In the genomic region with DNA sequence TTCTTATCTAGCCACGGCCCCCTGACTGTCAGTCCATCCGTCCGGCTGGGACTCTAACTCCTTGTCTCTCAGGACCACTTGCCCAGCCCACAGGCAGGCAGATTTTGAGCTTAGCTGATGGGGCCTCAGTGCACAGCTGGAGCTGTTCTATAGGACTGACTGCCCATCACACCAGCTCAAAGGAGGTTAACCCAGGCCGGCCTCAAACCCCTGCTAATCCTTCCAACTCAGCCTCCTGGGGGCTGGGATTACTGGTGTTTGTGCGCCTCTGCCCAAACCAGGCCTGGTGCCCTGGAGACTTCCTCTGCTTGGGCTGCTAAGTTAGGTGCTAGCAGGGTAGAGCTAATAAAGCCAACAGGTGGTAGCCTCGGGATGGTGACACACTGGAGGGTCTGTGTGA, we compare ENCODE assay signal across 9 mouse cellular contexts. TPM values are rescaled to one million over a fixed set of nuclear protein-coding genes. Genes with fewer than 3 reads are reported as not detected.
DNase-seq lines count a peak whose midpoint lies in the region; ATAC-seq lines count a peak whose summit lies in the region.
"Had no signal": no experiment of that assay in that cellular context is flagged by ENCODE, and none has a peak within 500 bp of the region (broad histone marks: within the 10 kb centered on the region; RNA-seq: fewer than 3 reads in every experiment).

No protein-coding gene starts in this region.

- no peaks in the 10 kb centered on the region for H3K9me3 ChIP-seq in kidney, embryonic 15.5 days (replicated peaks)
- H3K9me3 ChIP-seq in embryonic facial prominence, embryonic 11.5 days (replicated peaks; ENCODE audit: control insufficient read depth, low read length), result no peaks in the 10 kb centered on the region
- no peaks in the 10 kb centered on the region for H3K9me3 ChIP-seq in hindbrain, embryonic 15.5 days
- H3K9me3 ChIP-seq in midbrain, embryonic 15.5 days, result no peaks in the 10 kb centered on the region

- intact Hi-C loops in left cerebral cortex, postnatal 10 days (cut with DNase I), result no loop called here

- no peak for ATAC-seq in kidney, embryonic 15.5 days (replicated peaks; ENCODE audit: low FRiP score)
- no peak for ATAC-seq in embryonic facial prominence, embryonic 11.5 days (replicated peaks; ENCODE audit: insufficient number of reproducible peaks, low FRiP score, low TSS enrichment, low read depth)
- no peak for ATAC-seq in hindbrain, embryonic 15.5 days (ENCODE audit: low FRiP score, low read depth)
- 0 out of 2 replicates have a peak, but pooled peaks have one; percentile 1 for ATAC-seq in midbrain, embryonic 15.5 days (replicated peaks)

- H3K4me1 ChIP-seq in kidney, embryonic 15.5 days, result peaks cover 76% of the 10 kb centered on the region
- H3K4me1 ChIP-seq in embryonic facial prominence, embryonic 11.5 days (ENCODE audit: control insufficient read depth, insufficient read depth, low read length), result peaks cover 26% of the 10 kb centered on the region
- peaks cover 50% of the 10 kb centered on the region for H3K4me1 ChIP-seq in hindbrain, embryonic 15.5 days (replicated peaks)
- H3K4me1 ChIP-seq in midbrain, embryonic 15.5 days, result peaks cover 44% of the 10 kb centered on the region

- H3K4me3 ChIP-seq in kidney, embryonic 15.5 days (replicated peaks), result no peak overlapping the region
- no peak overlapping the region for H3K4me3 ChIP-seq in embryonic facial prominence, embryonic 11.5 days (ENCODE audit: low read depth, low read length)
- H3K4me3 ChIP-seq in hindbrain, embryonic 15.5 days, result no peak overlapping the region
- no peak overlapping the region for H3K4me3 ChIP-seq in midbrain, embryonic 15.5 days

- H3K9ac ChIP-seq in kidney, embryonic 15.5 days, result 0 out of 2 replicates have a peak overlapping the region, but pooled peaks have one; percentile 33
- H3K9ac ChIP-seq in embryonic facial prominence, embryonic 11.5 days (replicated peaks; ENCODE audit: low read length), result no peak overlapping the region; the same call in 1 of the 2 replicates
- no peak overlapping the region for H3K9ac ChIP-seq in hindbrain, embryonic 15.5 days
- no peak overlapping the region for H3K9ac ChIP-seq in midbrain, embryonic 15.5 days

- peak overlapping the region; percentile 79 for H3K27ac ChIP-seq in kidney, embryonic 15.5 days
- 0 out of 2 replicates have a peak overlapping the region, but pooled peaks have one; percentile 65 for H3K27ac ChIP-seq in embryonic facial prominence, embryonic 11.5 days (replicated peaks; ENCODE audit: low read depth, low read length)
- H3K27ac ChIP-seq in hindbrain, embryonic 15.5 days (replicated peaks), result peak overlapping the region; percentile 79
- H3K27ac ChIP-seq in midbrain, embryonic 15.5 days, result peak overlapping the region; percentile 71

- no peaks in the 10 kb centered on the region for H3K27me3 ChIP-seq in kidney, embryonic 15.5 days
- H3K27me3 ChIP-seq in embryonic facial prominence, embryonic 11.5 days (ENCODE audit: control insufficient read depth, insufficient read depth, low read length), result no peaks in the 10 kb centered on the region
- H3K27me3 ChIP-seq in hindbrain, embryonic 15.5 days, result no peaks in the 10 kb centered on the region
- H3K27me3 ChIP-seq in midbrain, embryonic 15.5 days (replicated peaks), result no peaks in the 10 kb centered on the region

- no peak overlapping the region for H3K4me2 ChIP-seq in kidney, embryonic 15.5 days
- H3K4me2 ChIP-seq in embryonic facial prominence, embryonic 11.5 days (ENCODE audit: low read depth, low read length), result no peak overlapping the region
- no peak overlapping the region for H3K4me2 ChIP-seq in hindbrain, embryonic 15.5 days
- H3K4me2 ChIP-seq in midbrain, embryonic 15.5 days, result no peak overlapping the region

- peaks cover 80% of the 10 kb centered on the region for H3K36me3 ChIP-seq in kidney, embryonic 15.5 days
- no peaks in the 10 kb centered on the region; the same call in 1 of the 2 replicates for H3K36me3 ChIP-seq in embryonic facial prominence, embryonic 11.5 days (replicated peaks; ENCODE audit: control insufficient read depth, insufficient read depth, low read depth, low read length)
- peaks cover 21% of the 10 kb centered on the region for H3K36me3 ChIP-seq in hindbrain, embryonic 15.5 days
- H3K36me3 ChIP-seq in midbrain, embryonic 15.5 days (replicated peaks), result peaks cover 8% of the 10 kb centered on the region; the same call in 1 of the 2 replicates

- 58% methylated on average over 6 of the region's 6 CpGs for WGBS in kidney, embryonic 15.5 days
- 31% methylated on average over 6 of the region's 6 CpGs for WGBS in embryonic facial prominence, embryonic 11.5 days
- 41% methylated on average over 6 of the region's 6 CpGs for WGBS in hindbrain, embryonic 15.5 days
- WGBS in midbrain, embryonic 15.5 days, result 11% methylated on average over 6 of the region's 6 CpGs

- no peak for DNase-seq in kidney, postnatal 10 days
- DNase-seq in embryonic facial prominence, embryonic 11.5 days (ENCODE audit: low spot score), result no peak
- DNase-seq in left cerebral cortex, postnatal 10 days (ENCODE audit: extremely low spot score in 1 of 2, low spot score in 2 of 2), result no peak
- DNase-seq in thymus, postnatal 10 days (ENCODE audit: low spot score in 2 of 2), result no peak
- no peak for DNase-seq in right cerebral cortex, adult 2 months (ENCODE audit: low spot score in 2 of 2)

RNA-seq across cellular contexts. Expression of a gene that starts 19.2 kb away (rescaled TPM):
- 104 and 108 TPM in 2 replicates for polyA plus RNA-seq in kidney, embryonic 15.5 days (2015; fragmentation: Nextera tagmentation; extraction: Ambion mirVana)
- 62.6 and 67.8 TPM in 2 replicates for polyA plus RNA-seq in embryonic facial prominence, embryonic 11.5 days (2014; fragmentation: Nextera tagmentation; extraction: Ambion mirVana)
- polyA plus RNA-seq in hindbrain, embryonic 15.5 days (2015; fragmentation: Nextera tagmentation; extraction: Ambion mirVana), result 152 and 173 TPM in 2 replicates
- 198 and 199 TPM in 2 replicates for polyA plus RNA-seq in midbrain, embryonic 15.5 days (2015; fragmentation: Nextera tagmentation; extraction: Ambion mirVana)
- total RNA-seq in left cerebral cortex, postnatal 10 days (2021), result 100 to 1,000 TPM; 190 to 203 TPM

RNA-seq across cellular contexts. Expression of a gene that starts 22.6 kb away (rescaled TPM):
- polyA plus RNA-seq in kidney, embryonic 15.5 days (2015; fragmentation: Nextera tagmentation; extraction: Ambion mirVana), result 7.4 and 7.5 TPM in 2 replicates
- 15.4 and 20.0 TPM in 2 replicates for polyA plus RNA-seq in embryonic facial prominence, embryonic 11.5 days (2014; fragmentation: Nextera tagmentation; extraction: Ambion mirVana)
- polyA plus RNA-seq in hindbrain, embryonic 15.5 days (2015; fragmentation: Nextera tagmentation; extraction: Ambion mirVana), result 32.4 and 38.8 TPM in 2 replicates
- polyA plus RNA-seq in midbrain, embryonic 15.5 days (2015; fragmentation: Nextera tagmentation; extraction: Ambion mirVana), result 33.3 and 33.8 TPM in 2 replicates
- total RNA-seq in left cerebral cortex, postnatal 10 days (2021), result 10 to 100 TPM; 40.0 to 45.1 TPM

RNA-seq across cellular contexts. Expression of a gene that starts 35.8 kb away (rescaled TPM):
- polyA plus RNA-seq in kidney, embryonic 15.5 days (2015; fragmentation: Nextera tagmentation; extraction: Ambion mirVana), result 565 and 652 TPM in 2 replicates
- 524 and 537 TPM in 2 replicates for polyA plus RNA-seq in embryonic facial prominence, embryonic 11.5 days (2014; fragmentation: Nextera tagmentation; extraction: Ambion mirVana)
- 296 and 312 TPM in 2 replicates for polyA plus RNA-seq in hindbrain, embryonic 15.5 days (2015; fragmentation: Nextera tagmentation; extraction: Ambion mirVana)
- polyA plus RNA-seq in midbrain, embryonic 15.5 days (2015; fragmentation: Nextera tagmentation; extraction: Ambion mirVana), result 259 and 277 TPM in 2 replicates
- total RNA-seq in left cerebral cortex, postnatal 10 days (2021), result 100 to 1,000 TPM; 423 to 456 TPM

RNA-seq across cellular contexts. Expression of a gene that starts 42.3 kb away (rescaled TPM):
- 0.62 and 0.67 TPM in 2 replicates for polyA plus RNA-seq in kidney, embryonic 15.5 days (2015; fragmentation: Nextera tagmentation; extraction: Ambion mirVana)
- not detected in 2 replicates for polyA plus RNA-seq in embryonic facial prominence, embryonic 11.5 days (2014; fragmentation: Nextera tagmentation; extraction: Ambion mirVana)
- polyA plus RNA-seq in hindbrain, embryonic 15.5 days (2015; fragmentation: Nextera tagmentation; extraction: Ambion mirVana), result 0.26 and 0.28 TPM in 2 replicates
- polyA plus RNA-seq in midbrain, embryonic 15.5 days (2015; fragmentation: Nextera tagmentation; extraction: Ambion mirVana), result 0.50 and 1.1 TPM in 2 replicates
- total RNA-seq in left cerebral cortex, postnatal 10 days (2021), result under 1 TPM; 0.60 to 0.63 TPM
- polyA plus RNA-seq: kidney, embryonic 14.5 days had no signal

RNA-seq across cellular contexts. Expression of a gene that starts 51.6 kb away (rescaled TPM):
- 19.2 and 19.5 TPM in 2 replicates for polyA plus RNA-seq in kidney, embryonic 15.5 days (2015; fragmentation: Nextera tagmentation; extraction: Ambion mirVana)
- polyA plus RNA-seq in embryonic facial prominence, embryonic 11.5 days (2014; fragmentation: Nextera tagmentation; extraction: Ambion mirVana), result 12.9 and 13.1 TPM in 2 replicates
- polyA plus RNA-seq in hindbrain, embryonic 15.5 days (2015; fragmentation: Nextera tagmentation; extraction: Ambion mirVana), result 14.9 and 16.2 TPM in 2 replicates
- polyA plus RNA-seq in midbrain, embryonic 15.5 days (2015; fragmentation: Nextera tagmentation; extraction: Ambion mirVana), result 16.2 and 17.6 TPM in 2 replicates
- total RNA-seq in left cerebral cortex, postnatal 10 days (2021), result 10 to 100 TPM; 18.8 to 19.4 TPM
